Mouse (Mus musculus) hindbrain, embryonic 16.5 days (tissue): ENCODE measurements around the gene C130026I21Rik. TPM values are rescaled to one million over a fixed set of nuclear protein-coding genes. Genes with fewer than 3 reads are reported as not detected.
"Not testable (repeated sequence)": the region's sequence is repeated elsewhere in the genome, so short reads cannot be mapped to it uniquely, and the experiment has no call there.

Experiments used
- ATAC-seq: fragments of 200-750 bp; cut with Nextera tagmentation; 2 replicates; pipeline ENCODE4 v1.8.0; 2017; ENCODE audit warnings: moderate TSS enrichment, moderate library complexity
- H3K27ac ChIP-seq: fragments of 300-500 bp; sonication (generic); 2 replicates; pipeline ENCODE4 v1.5.1; 2014; ENCODE audit warnings: low read depth, mild to moderate bottlenecking, control low read depth, low read length, moderate library complexity
- H3K27me3 ChIP-seq: fragments of 300-500 bp; sonication (generic); replicated peaks from 2 replicates; pipeline ENCODE4 v1.6.1; 2014; ENCODE audit warnings: low read length; ENCODE audit not compliant: control insufficient read depth, insufficient read depth
- H3K36me3 ChIP-seq: fragments of 300-500 bp; sonication (generic); 2 replicates; pipeline ENCODE4 v1.6.1; 2014; ENCODE audit warnings: mild to moderate bottlenecking, low read length, moderate library complexity, mixed read lengths; ENCODE audit not compliant: control insufficient read depth, insufficient read depth
- H3K4me1 ChIP-seq: fragments of 300-500 bp; sonication (generic); 2 replicates; pipeline ENCODE4 v1.6.1; 2014; ENCODE audit warnings: low read depth, low read length; ENCODE audit not compliant: control insufficient read depth, insufficient read depth
- H3K4me2 ChIP-seq: fragments of 300-500 bp; sonication (generic); 2 replicates; pipeline ENCODE4 v1.6.1; 2014; ENCODE audit warnings: mild to moderate bottlenecking, low read length, control low read depth, moderate library complexity
- H3K4me3 ChIP-seq: fragments of 300-500 bp; sonication (generic); 2 replicates; pipeline ENCODE4 v1.5.1; 2014; ENCODE audit warnings: mild to moderate bottlenecking, low read length, control low read depth, moderate library complexity
- H3K9ac ChIP-seq: fragments of 300-500 bp; sonication (generic); 2 replicates; pipeline ENCODE4 v1.6.1; 2014; ENCODE audit warnings: low read depth, mild to moderate bottlenecking, control low read depth, low read length, moderate library complexity
- H3K9me3 ChIP-seq: fragments of 300-500 bp; sonication (generic); 2 replicates; pipeline ENCODE4 v1.6.1; 2014; ENCODE audit warnings: mild to moderate bottlenecking, low read length, moderate library complexity; ENCODE audit not compliant: control insufficient read depth
- WGBS: fragments of 180-500 bp; shearing (Covaris S2); extraction: QIAGEN DNeasy Blood & Tissue Kit; methylation state at CpG from one replicate; pipeline ENCODE4 v1.1.7; 2014; 5-methylcytosine and 5-hydroxymethylcytosine counted together
- polyA plus RNA-seq: library from polyadenylated mRNA; unstranded; fragments of >200 nt; fragmentation: Nextera tagmentation; extraction: Ambion mirVana; gene quantifications from 2 replicates; pipeline ENCODE4 v1.2.1, GENCODE M21; 2015

The C130026I21Rik gene
- 0.20 and 0.26 TPM in 2 replicates for polyA plus RNA-seq

GRCm38 (mm10) chr1:85270466-85270865 lies at the start of gene C130026I21Rik:
C130026I21Rik (minus strand) TSS chr1:85270566.
- H3K27me3 ChIP-seq, ATAC-seq, H3K36me3 ChIP-seq, H3K4me1 ChIP-seq, H3K4me2 ChIP-seq, H3K9ac ChIP-seq, H3K4me3 ChIP-seq, H3K27ac ChIP-seq, H3K9me3 ChIP-seq: not testable (repeated sequence)
- no CpG with 5 or more reads among the region's 6 CpGs for WGBS

GRCm38 (mm10) chr1:85287063-85287462 lies 16.7 kb upstream of the C130026I21Rik start:
- WGBS, result 42% methylated on average over 4 of the region's 5 CpGs
- not testable (repeated sequence) for H3K9ac ChIP-seq, H3K36me3 ChIP-seq, ATAC-seq, H3K4me3 ChIP-seq, H3K4me1 ChIP-seq, H3K27ac ChIP-seq, H3K9me3 ChIP-seq, H3K27me3 ChIP-seq, H3K4me2 ChIP-seq

DNA sequence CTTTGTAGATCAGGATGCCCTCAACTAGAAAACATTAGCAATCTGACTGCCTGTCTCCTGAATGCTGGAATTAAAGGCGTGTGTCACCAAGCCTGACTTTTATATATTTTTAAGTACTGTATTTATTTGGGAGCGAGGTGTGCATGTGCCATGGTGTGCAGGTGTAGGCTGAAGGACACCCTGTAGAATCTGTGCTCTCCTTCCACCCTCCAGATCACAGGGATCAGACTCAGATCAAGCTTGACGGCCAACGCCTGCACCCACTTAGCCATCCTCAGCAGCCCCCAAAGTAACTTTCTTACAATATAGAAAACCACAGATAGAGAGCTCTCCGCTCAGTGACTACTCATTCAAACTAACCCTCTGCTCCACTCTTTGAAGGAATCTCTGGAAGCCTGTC lies 6.1 kb upstream of the C130026I21Rik start:
- H3K36me3 ChIP-seq, H3K9ac ChIP-seq, H3K4me2 ChIP-seq, H3K4me3 ChIP-seq, H3K9me3 ChIP-seq, H3K27ac ChIP-seq, H3K4me1 ChIP-seq, ATAC-seq, H3K27me3 ChIP-seq: not testable (repeated sequence)
- 77% methylated on average over 4 of the region's 5 CpGs for WGBS

- not testable (repeated sequence) for ATAC-seq, H3K27me3 ChIP-seq, H3K9ac ChIP-seq, H3K4me1 ChIP-seq, H3K9me3 ChIP-seq, H3K4me3 ChIP-seq, H3K27ac ChIP-seq, H3K4me2 ChIP-seq, H3K36me3 ChIP-seq
- WGBS, result 63% methylated on average over 1 of the region's 2 CpGs
Observed at GRCm38 (mm10) chr1:85258634-85259033, 11.7 kb downstream of the C130026I21Rik start.

- H3K4me1 ChIP-seq, H3K36me3 ChIP-seq, H3K27ac ChIP-seq, H3K9me3 ChIP-seq, H3K9ac ChIP-seq, H3K4me2 ChIP-seq, H3K27me3 ChIP-seq, ATAC-seq, H3K4me3 ChIP-seq: not testable (repeated sequence)
- WGBS, result 63% methylated on average over 2 of the region's 3 CpGs
Observed at GRCm38 (mm10) chr1:85255217-85255616, 15.1 kb downstream of the C130026I21Rik start.

DNA sequence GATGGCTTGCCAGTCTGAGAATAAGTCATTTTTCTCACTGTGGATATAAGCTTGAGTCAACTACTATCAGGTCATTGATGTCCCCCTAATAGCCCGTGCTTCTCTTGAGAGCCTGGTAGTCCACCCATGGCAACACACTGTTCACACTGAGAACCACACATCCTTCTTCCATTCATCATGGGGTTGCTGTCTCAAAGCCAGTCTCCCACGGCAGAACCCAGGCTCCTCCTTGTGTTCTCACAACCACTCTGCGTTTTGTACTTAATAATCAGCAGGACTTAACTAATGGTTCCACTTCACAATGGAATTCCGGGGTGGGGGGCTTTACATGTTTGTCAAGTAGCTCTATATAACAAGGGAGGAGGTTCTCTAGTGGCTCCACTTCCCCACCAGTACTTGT lies 19.2 kb downstream of the C130026I21Rik start:
- H3K4me3 ChIP-seq, ATAC-seq, H3K27ac ChIP-seq, H3K27me3 ChIP-seq, H3K9ac ChIP-seq, H3K4me1 ChIP-seq, H3K36me3 ChIP-seq, H3K4me2 ChIP-seq, H3K9me3 ChIP-seq: not testable (repeated sequence)
- WGBS, result 86% methylated on average over 4 of the region's 4 CpGs

DNA sequence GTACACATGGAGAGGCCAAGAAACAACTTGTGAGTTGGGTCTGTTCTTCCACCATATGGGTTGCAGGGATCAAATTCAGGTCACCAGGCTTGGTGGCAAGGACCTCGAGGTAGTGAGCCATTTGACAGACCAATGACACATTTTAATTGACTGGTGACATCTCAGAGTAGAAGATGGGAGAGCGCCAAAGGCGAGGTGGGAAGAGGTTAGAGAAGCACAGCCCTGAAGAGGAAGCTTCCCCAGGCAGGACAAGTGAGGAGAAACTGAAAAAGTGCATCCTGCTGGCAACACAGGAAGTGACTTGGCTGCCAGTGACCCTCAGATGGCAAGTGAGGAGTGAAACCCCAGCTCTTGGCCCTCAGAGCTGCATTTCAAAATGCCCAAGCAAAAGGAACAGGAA lies 21.4 kb downstream of the C130026I21Rik start:
- H3K4me3 ChIP-seq, H3K9ac ChIP-seq, H3K4me2 ChIP-seq, H3K36me3 ChIP-seq, ATAC-seq, H3K9me3 ChIP-seq, H3K4me1 ChIP-seq, H3K27ac ChIP-seq, H3K27me3 ChIP-seq: not testable (repeated sequence)
- 67% methylated on average over 3 of the region's 3 CpGs for WGBS

GRCm38 (mm10) chr1:85246776-85247460 lies 23.4 kb downstream of the C130026I21Rik start:
- peaks cover 12% of the 10 kb centered on the region for H3K9me3 ChIP-seq
- H3K4me1 ChIP-seq, H3K4me2 ChIP-seq, H3K4me3 ChIP-seq, H3K36me3 ChIP-seq, H3K27me3 ChIP-seq, H3K27ac ChIP-seq, H3K9ac ChIP-seq, ATAC-seq: not testable (repeated sequence)
- 73% methylated on average over 8 of the region's 8 CpGs for WGBS

- whole genome bisulfite sequencing, result 82% methylated on average over 4 of the region's 5 CpGs
- H3K36me3 ChIP-seq, H3K27ac ChIP-seq, H3K4me3 ChIP-seq, H3K27me3 ChIP-seq, H3K4me2 ChIP-seq, H3K9ac ChIP-seq, ATAC-seq, H3K4me1 ChIP-seq: not testable (repeated sequence)
- H3K9me3 ChIP-seq, result peaks cover 12% of the 10 kb centered on the region
Observed at GRCm38 (mm10) chr1:85246266-85246665, 24.1 kb downstream of the C130026I21Rik start.

GRCm38 (mm10) chr1:85244941-85245340 lies 25.4 kb downstream of the C130026I21Rik start:
- not testable (repeated sequence) for H3K4me1 ChIP-seq, H3K4me2 ChIP-seq, ATAC-seq, H3K27ac ChIP-seq, H3K9ac ChIP-seq, H3K36me3 ChIP-seq, H3K27me3 ChIP-seq, H3K4me3 ChIP-seq
- 74% methylated on average over 3 of the region's 4 CpGs for WGBS
- H3K9me3 ChIP-seq, result peaks cover 12% of the 10 kb centered on the region
